Mouse (Mus musculus): Measurements from ENCODE around the gene 4930451I11Rik.

The 4930451I11Rik gene

DNA sequence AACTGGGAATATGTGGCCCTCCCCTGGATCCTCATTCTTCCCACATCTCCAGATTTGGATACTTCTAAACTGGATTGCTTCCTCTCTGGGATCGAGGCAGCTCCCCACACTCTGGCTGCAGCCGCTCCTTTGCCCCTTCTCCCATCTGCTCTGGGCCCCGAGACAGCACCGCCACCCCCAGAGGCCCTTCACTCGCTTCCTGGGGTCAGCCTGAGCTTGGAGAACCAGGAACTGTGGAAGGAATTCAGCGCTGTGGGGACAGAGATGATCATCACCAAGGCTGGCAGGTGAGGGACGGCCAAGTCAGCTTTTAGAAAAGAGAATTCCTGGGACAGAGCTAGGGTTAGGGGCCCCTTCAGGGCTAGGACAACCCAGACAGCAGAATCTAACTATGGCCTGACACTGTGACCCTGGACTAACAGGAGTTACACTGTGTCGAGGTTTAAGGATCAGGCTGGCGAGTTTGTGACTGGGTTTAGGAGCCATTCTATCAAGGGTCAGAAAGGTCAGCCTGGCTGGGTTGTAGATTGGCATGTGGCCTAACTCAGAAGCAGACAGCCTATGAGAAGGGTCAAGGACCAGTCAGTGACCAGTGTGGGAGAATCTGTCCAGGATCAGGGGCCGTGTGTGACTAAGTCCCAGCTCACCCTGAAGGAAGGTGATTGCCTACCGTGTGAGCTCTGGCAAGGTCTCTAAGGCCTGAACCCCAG, 49.6 kb downstream of the 4930451I11Rik start:
- in situ Hi-C loops (cut with MboI, MseI): no loop called here

DNA sequence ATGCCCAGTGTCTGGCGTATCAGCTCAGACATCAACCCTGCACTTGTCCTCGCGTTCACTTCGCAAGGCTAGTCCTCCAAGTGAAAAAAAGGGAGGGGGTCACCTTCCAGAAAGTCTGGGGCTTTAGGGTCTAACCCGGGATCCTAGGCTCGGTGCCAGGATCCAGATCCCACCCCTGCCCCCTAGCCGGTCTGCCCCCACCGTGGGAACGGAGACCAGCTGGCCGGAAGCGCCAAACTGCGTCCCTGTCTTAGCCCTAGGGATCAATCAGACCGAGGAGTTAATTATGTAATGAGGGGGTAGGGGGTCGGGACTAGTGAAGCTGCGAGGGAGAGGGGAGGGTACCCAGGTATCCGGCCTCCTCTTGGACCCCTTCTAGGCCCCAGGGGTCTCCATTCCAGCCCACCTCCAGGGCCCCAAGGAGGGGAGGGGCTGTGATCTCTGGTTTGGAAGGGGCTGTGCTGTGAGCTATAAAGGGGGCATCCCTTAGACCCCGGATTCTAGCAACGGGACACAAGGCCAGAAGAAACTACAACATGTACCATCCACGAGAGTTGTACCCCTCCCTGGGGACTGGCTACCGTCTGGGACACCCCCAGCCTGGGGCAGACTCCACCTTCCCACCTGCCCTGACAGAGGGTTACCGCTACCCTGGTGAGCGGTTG, 50.3 kb downstream of the 4930451I11Rik start, which contains the start of gene Tbx6:
TSS of gene Tbx6 (plus strand) at position 513 of the 665 bp plus-strand sequence.
- in situ Hi-C loops (cut with MboI, MseI): no loop called here
